Mouse (Mus musculus): ENCODE measurements around the gene Olfr1500.
"Not testable (repeated sequence)": the region's sequence is repeated elsewhere in the genome, so short reads cannot be mapped to it uniquely, and the experiment has no call there.

The Olfr1500 gene

GRCm38 (mm10) chr19:13830388-13830787 lies at the start of gene Olfr1500:
Gene Olfr1500, minus strand, starts transcription at chr19:13830488.
- no peak for DNase-seq

- no peak for DNase-seq
Observed at GRCm38 (mm10) chr19:13861495-13861894, 31.2 kb upstream of the Olfr1500 start, which contains the start of gene Olfr1502. Gene Olfr1502, plus strand, starts transcription at chr19:13861795.

- not testable (repeated sequence) for DNase-seq
Observed at GRCm38 (mm10) chr19:13850592-13850991, 20.3 kb upstream of the Olfr1500 start, which contains the start of gene Olfr1501. Gene Olfr1501, minus strand, starts transcription at chr19:13850692.

- DNase-seq, result no peak
Observed at GRCm38 (mm10) chr19:13828447-13828846, 1.8 kb downstream of the Olfr1500 start.

- DNase-seq, result no peak
Observed at GRCm38 (mm10) chr19:13820847-13821246, 9.4 kb downstream of the Olfr1500 start.

GRCm38 (mm10) chr19:13819347-13819746 lies 10.9 kb downstream of the Olfr1500 start, which contains the start of gene Olfr1499:
Gene Olfr1499, minus strand, starts transcription at chr19:13819447.
- no peak for DNase-seq

- DNase-seq, result no peak
Observed at GRCm38 (mm10) chr19:13818827-13819226, 11.5 kb downstream of the Olfr1500 start.

GRCm38 (mm10) chr19:13812823-13813222 lies 17.5 kb downstream of the Olfr1500 start:
- DNase-seq, result no peak

- not testable (repeated sequence) for DNase-seq
Observed at GRCm38 (mm10) chr19:13805486-13805885, 24.8 kb downstream of the Olfr1500 start.

- no peak for DNase-seq
Observed at GRCm38 (mm10) chr19:13798102-13798501, 32.2 kb downstream of the Olfr1500 start, which contains the start of gene Olfr1497. Gene Olfr1497, minus strand, starts transcription at chr19:13798202.

GRCm38 (mm10) chr19:13777578-13777977 lies 52.7 kb downstream of the Olfr1500 start, which contains the start of gene Olfr1496:
Gene Olfr1496, plus strand, starts transcription at chr19:13777878.
- no peak for DNase-seq

Data from right cerebral cortex, postnatal 14 days (tissue).